Mouse (Mus musculus) left cerebral cortex, postnatal 25 days (tissue): ENCODE data around the gene Irak1. TPM values are rescaled to one million over a fixed set of nuclear protein-coding genes. Genes with fewer than 3 reads are reported as not detected.

Source experiments
- DNase-seq, 2 experiments: peaks; one replicate each; pipeline ENCODE4 v3.0.0; 2022; ENCODE audit warnings: low spot score in 2 of 2, mixed read lengths in 1 of 2
- intact Hi-C: fragments of 180-260 bp; cut with DNase I; formaldehyde crosslinking; loops from one replicate; pipeline ENCODE4 v1.15.1; 2025
- microRNA-seq, 2 experiments: library from miRNA; unstranded; fragments of <30 nt; microRNA quantifications; one replicate each; pipeline ENCODE4 v1.2.0; 2022
- total RNA-seq, 2 experiments: library from RNA; stranded (reverse); gene quantifications; 2 replicates each; pipeline ENCODE4 v1.2.3; 2021

Irak1 gene
- total RNA-seq, 2 experiments from 2014 or later, result 39.5 to 44.0 TPM

GRCm38 (mm10) chrX:73967177-73968075 lies 56.3 kb downstream of the Irak1 start:
- DNase-seq, result peak; percentile 90 to 92
- intact Hi-C loops, result loop anchor here (1.0 to 10.0 kb wide), 7 partner anchors 31 to 447 kb away; partner anchors contain the start of genes Flna, Irak1 and Rpl10

GRCm38 (mm10) chrX:73966248-73967176 lies 57.2 kb downstream of the Irak1 start, which contains the start of gene Hcfc1:
TSS of gene Hcfc1 (minus strand) at chrX:73966357.
- DNase-seq, result peak; percentile 89 to 93
- intact Hi-C loops, result loop anchor here (1.0 to 10.0 kb wide), 7 partner anchors 32 to 448 kb away; partner anchors contain the start of genes Flna, Irak1 and Rpl10

DNA sequence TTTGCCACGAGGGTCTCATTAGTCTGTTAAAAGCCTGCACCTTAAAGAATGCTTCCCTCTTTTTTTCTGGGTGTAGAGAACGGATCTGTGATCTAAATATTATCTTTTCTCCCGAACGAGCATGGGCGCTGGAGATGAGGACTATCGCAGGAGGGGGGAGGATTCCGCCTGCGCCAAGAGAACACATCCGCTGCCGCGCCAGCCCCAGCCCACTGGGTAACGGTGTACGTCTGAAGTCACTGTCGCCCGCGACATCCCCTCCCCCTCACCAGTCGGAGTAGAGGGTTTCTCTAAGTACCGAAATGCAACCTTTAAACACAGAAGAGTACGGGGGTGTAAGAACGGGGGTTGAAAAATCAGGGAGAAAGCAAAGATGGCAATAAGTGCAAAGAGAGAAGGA lies 58.4 kb downstream of the Irak1 start:
- intact Hi-C loops, result loop anchor here (5.0 to 10.0 kb wide), 3 partner anchors 102 to 449 kb away; partner anchors contain the start of gene Flna
- DNase-seq, result peak; percentile 67 to 79

GRCm38 (mm10) chrX:73964363-73964762 lies 59.4 kb downstream of the Irak1 start:
- intact Hi-C loops, result loop anchor here (10.0 kb wide), 1 partner anchor 450 kb away; no protein-coding TSS in a partner anchor
- DNase-seq, result no peak

Small RNA genes lying within 50 kb of the gene (microRNA-seq; reads per million reads assigned to microRNA genes)
- gene Mir5132, result 6.4 to 9.2 reads per million in 2 experiments
- 0.34 to 1.2 reads per million in 2 experiments for gene Mir718

Other genes with a start within 250 kb of the Irak1 start
- 1 to 10 TPM; 4.6 to 9.4 TPM for gene Srpk3, start 249.5 kb downstream of the Irak1 start, total RNA-seq
- gene Idh3g, start 237.0 kb downstream of the Irak1 start, total RNA-seq, result 100 to 1,000 TPM; 182 to 187 TPM
- 10 to 100 TPM; 94.6 to 99.7 TPM for gene Ssr4, start 236.9 kb downstream of the Irak1 start, total RNA-seq
- 100 to 1,000 TPM; 119 to 125 TPM for gene Pdzd4, start 198.9 kb downstream of the Irak1 start, total RNA-seq
- gene Avpr2, start 131.8 kb downstream of the Irak1 start, total RNA-seq, result not detected
- gene L1cam, start 127.8 kb downstream of the Irak1 start, total RNA-seq, result 100 to 1,000 TPM; 152 to 158 TPM
- gene Arhgap4, start 102.0 kb downstream of the Irak1 start, total RNA-seq, result 1 to 10 TPM; 3.6 to 4.7 TPM
- gene Naa10, start 102.0 kb downstream of the Irak1 start, total RNA-seq, result 10 to 100 TPM; 45.4 to 53.4 TPM
- gene Renbp, start 93.1 kb downstream of the Irak1 start, total RNA-seq, result 1 to 10 TPM; 4.4 to 4.9 TPM
- gene Hcfc1, start 57.6 kb downstream of the Irak1 start, total RNA-seq, result 10 to 100 TPM; 69.9 to 70.4 TPM
- under 1 TPM; 0.50 to 0.62 TPM for gene Opn1mw, start 103.5 kb upstream of the Irak1 start, total RNA-seq
- 10 to 100 TPM; 80.2 to 84.3 TPM for gene Mecp2, start 111.4 kb upstream of the Irak1 start, total RNA-seq
- gene Tex28, start 143.9 kb upstream of the Irak1 start, total RNA-seq, result not detected
- gene Tktl1, start 153.3 kb upstream of the Irak1 start, total RNA-seq, result not detected
- gene Flna, start 225.9 kb upstream of the Irak1 start, total RNA-seq, result 10 to 100 TPM; 65.4 to 68.3 TPM
- 10 to 100 TPM; 31.4 to 38.9 TPM for gene Emd, start 230.8 kb upstream of the Irak1 start, total RNA-seq
- gene Rpl10, start 246.9 kb upstream of the Irak1 start, total RNA-seq, result 100 to 1,000 TPM; 137 to 162 TPM